Mouse (Mus musculus) embryonic fibroblast, embryonic 13.5 days (primary cell): ENCODE data around the gene Zfp414.

ENCODE experiments used
- CTCF ChIP-seq: IDR thresholded peaks from 2 replicates; pipeline ENCODE4 v1.5.1; 2011; ENCODE audit warnings: mild to moderate bottlenecking, control low read depth, low read length, moderate library complexity, borderline replicate concordance; ENCODE audit not compliant: insufficient read depth
- POLR2A ChIP-seq: IDR thresholded peaks from 2 replicates; pipeline ENCODE4 v1.6.1; 2011; ENCODE audit warnings: low read depth, mild to moderate bottlenecking, control low read depth, low read length, moderate library complexity

- TF ChIP-seq CTCF (no peak), POLR2A (no peak)
Measured at GRCm38 (mm10) chr17:33598506-33598905, 30.4 kb upstream of the Zfp414 start.
